Mouse (Mus musculus) forebrain, embryonic 15.5 days (tissue): Measurements from ENCODE around the gene Pou5f1. TPM values are rescaled to one million over a fixed set of nuclear protein-coding genes. Genes with fewer than 3 reads are reported as not detected.

ENCODE experiments used
- ATAC-seq: fragments of 200-750 bp; cut with Nextera tagmentation; replicated peaks from 2 replicates; pipeline ENCODE4 v1.8.0; 2017; ENCODE audit warnings: mild to moderate bottlenecking, moderate TSS enrichment, moderate library complexity
- H3K27ac ChIP-seq: fragments of 300-500 bp; sonication (generic); replicated peaks from 2 replicates; pipeline ENCODE4 v1.5.1; 2015; ENCODE audit warnings: mild to moderate bottlenecking, inconsistent platforms
- H3K27me3 ChIP-seq: fragments of 300-500 bp; sonication (generic); 2 replicates; pipeline ENCODE4 v1.6.1; 2015; ENCODE audit warnings: inconsistent platforms
- H3K36me3 ChIP-seq: fragments of 300-500 bp; sonication (generic); 2 replicates; pipeline ENCODE4 v1.6.1; 2015; ENCODE audit warnings: mild to moderate bottlenecking, inconsistent platforms
- H3K4me1 ChIP-seq: fragments of 300-500 bp; sonication (generic); 2 replicates; pipeline ENCODE4 v1.6.1; 2015; ENCODE audit warnings: inconsistent platforms
- H3K4me2 ChIP-seq: fragments of 300-500 bp; sonication (generic); replicated peaks from 2 replicates; pipeline ENCODE4 v1.6.1; 2015; ENCODE audit warnings: mild to moderate bottlenecking, inconsistent platforms
- H3K4me3 ChIP-seq: fragments of 300-500 bp; sonication (generic); 2 replicates; pipeline ENCODE4 v1.5.1; 2015; ENCODE audit warnings: mild to moderate bottlenecking, inconsistent platforms
- H3K9ac ChIP-seq: fragments of 300-500 bp; sonication (generic); replicated peaks from 2 replicates; pipeline ENCODE4 v1.6.1; 2015; ENCODE audit warnings: mild to moderate bottlenecking, inconsistent platforms
- H3K9me3 ChIP-seq: fragments of 300-500 bp; sonication (generic); 2 replicates; pipeline ENCODE4 v1.6.1; 2016; ENCODE audit warnings: inconsistent platforms
- whole genome bisulfite sequencing: fragments of 180-500 bp; shearing (Covaris S2); methylation state at CpG from one replicate; pipeline ENCODE4 v1.1.7; 2015; ENCODE audit warnings: mixed read lengths; 5-methylcytosine and 5-hydroxymethylcytosine counted together
- polyA plus RNA-seq: library from polyadenylated mRNA; unstranded; fragments of >200 nt; fragmentation: Nextera tagmentation; extraction: Ambion mirVana; gene quantifications from 2 replicates; pipeline ENCODE4 v1.2.1, GENCODE M21; 2015

Pou5f1 gene
- polyA plus RNA-seq, 1 experiment from 2014 or later: not detected

- Histone ChIP-seq H3K4me1 (peaks cover 30% of the 10 kb centered on the region), H3K4me2 (peak overlapping the region; percentile 72), H3K36me3 (no peaks in the 10 kb centered on the region), H3K27me3 (no peaks in the 10 kb centered on the region), H3K27ac (no peak overlapping the region), H3K4me3 (peak overlapping the region; percentile 59), H3K9me3 (no peaks in the 10 kb centered on the region), H3K9ac (peak overlapping the region; percentile 54)
- WGBS: 5% methylated on average over 25 of the region's 25 CpGs
- peak; percentile 42 for ATAC-seq
These were observed 10.3 kb downstream of the Pou5f1 start for GRCm38 (mm10) chr17:35515911-35516640.

DNA sequence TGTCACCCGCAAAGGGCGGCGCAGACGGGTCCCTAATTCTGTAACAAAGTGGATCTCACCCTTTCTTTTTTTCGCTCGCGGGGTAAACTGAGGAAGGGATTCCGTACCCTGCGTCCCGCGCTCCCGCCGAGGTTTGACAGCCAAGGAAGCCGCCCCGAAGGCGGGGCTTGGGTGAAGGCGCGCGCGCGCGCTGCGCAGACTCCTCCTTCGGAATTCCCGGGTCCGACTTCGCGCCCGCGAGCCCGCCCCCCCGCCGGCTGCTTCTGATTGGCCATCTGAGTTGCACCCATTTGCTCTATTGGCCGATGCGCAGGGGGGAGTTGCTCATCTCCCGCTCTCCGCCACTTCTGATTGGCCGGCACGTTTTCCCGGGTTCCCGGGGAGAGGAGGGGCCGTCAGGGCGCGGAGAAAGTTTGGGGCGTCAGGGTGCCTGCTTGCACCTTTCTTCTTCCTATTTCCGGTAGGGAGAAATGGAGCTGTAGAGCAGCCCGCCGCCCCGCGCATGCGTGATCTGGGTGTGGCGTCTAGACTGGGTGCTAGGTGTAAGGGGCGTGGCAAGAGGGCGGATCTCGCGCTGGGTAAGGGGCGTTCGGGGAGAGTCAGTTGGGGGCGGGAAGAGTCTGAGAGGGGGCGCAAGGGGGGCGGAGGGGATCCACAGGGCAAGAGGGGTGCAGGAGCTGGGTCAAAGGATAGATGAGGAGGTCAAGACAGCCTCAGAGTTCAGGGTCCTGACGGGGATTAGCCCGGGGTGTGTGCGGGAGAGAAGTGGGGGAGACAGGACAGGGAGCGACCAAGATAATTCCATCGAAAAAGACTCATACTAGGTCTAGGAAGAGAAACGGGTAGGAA, 11.1 kb downstream of the Pou5f1 start, which contains the start of the genes Tcf19 and Cchcr1:
Tcf19 (minus strand) TSS at position 173 of the 849 bp plus-strand sequence.
Cchcr1 (plus strand) TSS at position 449 of the 849 bp plus-strand sequence.
- no peaks in the 10 kb centered on the region for H3K36me3 ChIP-seq
- peak; percentile 95 for ATAC-seq
- WGBS: under 1% methylated on average over 67 of the region's 67 CpGs
- peaks cover 30% of the 10 kb centered on the region for H3K4me1 ChIP-seq
- peak within 1 kb of the TSS; percentile 59 for H3K4me3 ChIP-seq
- H3K27ac ChIP-seq: peak within 1 kb of the TSS; percentile 35; the same call in 1 of the 2 replicates
- H3K4me2 ChIP-seq: peak within 1 kb of the TSS; percentile 72
- no peaks in the 10 kb centered on the region for H3K9me3 ChIP-seq
- no peaks in the 10 kb centered on the region for H3K27me3 ChIP-seq
- peak within 1 kb of the TSS; percentile 54 for H3K9ac ChIP-seq

DNA sequence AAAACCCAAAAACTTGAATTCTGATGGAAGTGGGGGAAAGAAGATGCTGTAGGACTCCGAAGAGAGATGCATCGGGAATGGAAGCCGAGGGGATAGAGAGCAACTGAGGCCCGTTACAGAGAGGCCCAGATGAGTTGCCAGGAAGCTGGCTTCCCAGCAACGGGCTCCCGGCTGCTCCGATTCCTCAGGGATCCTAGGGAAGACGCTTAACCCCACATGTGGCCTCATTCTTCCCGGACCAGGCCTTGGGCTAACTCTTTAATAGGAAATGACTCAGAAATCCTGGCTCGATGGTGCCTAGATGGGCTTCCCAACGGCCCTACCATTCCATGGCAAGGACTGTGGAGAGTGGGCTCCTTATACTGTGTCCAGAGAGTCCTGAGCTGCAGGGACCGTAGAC, 11.7 kb downstream of the Pou5f1 start:
- Histone ChIP-seq H3K9me3 (no peaks in the 10 kb centered on the region), H3K36me3 (no peaks in the 10 kb centered on the region), H3K9ac (peak overlapping the region; percentile 49), H3K4me2 (peak overlapping the region; percentile 72), H3K27ac (0 out of 2 replicates have a peak overlapping the region, but pooled peaks have one; percentile 35), H3K27me3 (no peaks in the 10 kb centered on the region), H3K4me3 (peak overlapping the region; percentile 59), H3K4me1 (peaks cover 30% of the 10 kb centered on the region)
- WGBS: 9% methylated on average over 12 of the region's 12 CpGs
- no peak for ATAC-seq

- no peak overlapping the region for H3K4me3 ChIP-seq
- WGBS: 89% methylated on average over 9 of the region's 9 CpGs
- H3K27me3 ChIP-seq: no peaks in the 10 kb centered on the region
- no peaks in the 10 kb centered on the region for H3K4me1 ChIP-seq
- ATAC-seq: no peak
- no peaks in the 10 kb centered on the region for H3K36me3 ChIP-seq
- H3K4me2 ChIP-seq: no peak overlapping the region
- H3K9me3 ChIP-seq: no peaks in the 10 kb centered on the region
- H3K9ac ChIP-seq: no peak overlapping the region
- H3K27ac ChIP-seq: no peak overlapping the region
These were observed 18.5 kb downstream of the Pou5f1 start for GRCm38 (mm10) chr17:35524354-35524753.

DNA sequence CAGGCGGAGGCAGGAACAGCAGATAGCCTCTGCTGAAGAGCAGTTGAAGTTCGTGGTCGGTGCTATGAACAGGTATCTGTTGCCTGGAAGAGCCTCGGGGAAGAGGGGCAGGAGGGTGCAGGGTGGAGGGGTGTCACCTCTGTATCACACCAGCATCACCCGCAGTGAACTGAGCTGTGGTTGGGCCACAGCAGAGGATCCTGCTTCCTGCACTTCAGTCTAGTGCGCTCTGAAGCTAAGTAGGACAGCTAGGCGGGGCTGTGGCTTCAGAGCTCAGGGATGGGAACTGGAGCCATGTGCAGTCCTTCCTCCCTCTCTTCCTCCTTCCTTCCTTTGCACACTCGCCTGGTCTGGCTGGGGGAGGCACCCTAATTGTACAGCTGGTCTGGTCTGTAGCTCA, 20.8 kb downstream of the Pou5f1 start:
- no peak for ATAC-seq
- Histone ChIP-seq H3K4me3 (no peak overlapping the region), H3K27me3 (no peaks in the 10 kb centered on the region), H3K9me3 (no peaks in the 10 kb centered on the region), H3K27ac (no peak overlapping the region), H3K4me1 (no peaks in the 10 kb centered on the region), H3K4me2 (no peak overlapping the region), H3K36me3 (no peaks in the 10 kb centered on the region), H3K9ac (no peak overlapping the region)
- WGBS: 80% methylated on average over 8 of the region's 8 CpGs

DNA sequence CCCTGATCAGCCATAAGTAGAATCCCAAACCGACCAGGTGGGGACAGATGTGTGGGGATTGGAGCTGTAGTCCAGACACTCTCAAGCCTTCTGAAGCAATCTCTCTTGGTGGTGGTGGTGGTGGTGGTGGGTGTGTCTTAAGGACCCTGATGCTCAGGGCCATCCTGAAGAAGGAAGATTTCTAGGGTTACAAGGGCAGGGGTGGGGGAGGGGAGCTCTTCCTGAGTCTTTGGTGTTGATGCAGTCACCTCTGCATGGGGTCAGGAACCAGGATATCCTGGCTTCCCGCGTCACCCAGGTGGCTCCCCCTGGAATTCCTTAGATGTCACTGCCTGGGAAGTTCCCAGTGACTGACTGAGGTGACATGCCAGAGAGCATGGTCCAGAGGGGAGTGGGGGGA, 26.5 kb downstream of the Pou5f1 start:
- no peak overlapping the region for H3K4me2 ChIP-seq
- no peak overlapping the region for H3K4me3 ChIP-seq
- no peaks in the 10 kb centered on the region for H3K36me3 ChIP-seq
- no peak for ATAC-seq
- H3K27me3 ChIP-seq: no peaks in the 10 kb centered on the region
- H3K9me3 ChIP-seq: no peaks in the 10 kb centered on the region
- 25% methylated on average over 3 of the region's 3 CpGs for WGBS
- H3K9ac ChIP-seq: no peak overlapping the region
- no peaks in the 10 kb centered on the region for H3K4me1 ChIP-seq
- H3K27ac ChIP-seq: no peak overlapping the region

DNA sequence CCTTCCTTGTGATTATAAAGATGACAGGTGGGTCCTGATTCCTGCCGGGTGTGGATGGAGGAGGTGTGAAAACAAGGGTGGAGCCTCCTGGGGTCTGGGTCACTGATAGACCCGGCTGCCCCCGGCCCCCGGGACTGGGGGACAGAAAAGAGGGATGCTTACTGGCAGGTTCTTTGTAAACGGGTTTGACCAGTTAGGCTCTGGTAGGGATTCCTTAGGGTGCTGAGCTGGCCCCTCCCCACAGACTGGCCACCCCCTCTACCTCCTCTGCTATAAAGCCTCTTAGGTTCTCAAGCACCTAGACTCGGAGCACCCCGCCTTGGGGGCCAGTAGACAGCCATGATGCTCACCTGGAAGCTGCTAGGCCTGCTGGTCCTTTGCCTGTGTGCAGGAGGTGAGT, 27.1 kb downstream of the Pou5f1 start, which contains the start of gene Psors1c2:
Psors1c2 (plus strand) TSS at position 301 of the 400 bp plus-strand sequence.
- ATAC-seq: no peak
- 60% methylated on average over 4 of the region's 7 CpGs for WGBS
- H3K36me3 ChIP-seq: no peaks in the 10 kb centered on the region
- no peaks in the 10 kb centered on the region for H3K27me3 ChIP-seq
- H3K4me2 ChIP-seq: no peak within 1 kb of the TSS
- no peak within 1 kb of the TSS for H3K4me3 ChIP-seq
- H3K27ac ChIP-seq: no peak within 1 kb of the TSS
- no peak within 1 kb of the TSS for H3K9ac ChIP-seq
- H3K4me1 ChIP-seq: no peaks in the 10 kb centered on the region
- H3K9me3 ChIP-seq: no peaks in the 10 kb centered on the region

DNA sequence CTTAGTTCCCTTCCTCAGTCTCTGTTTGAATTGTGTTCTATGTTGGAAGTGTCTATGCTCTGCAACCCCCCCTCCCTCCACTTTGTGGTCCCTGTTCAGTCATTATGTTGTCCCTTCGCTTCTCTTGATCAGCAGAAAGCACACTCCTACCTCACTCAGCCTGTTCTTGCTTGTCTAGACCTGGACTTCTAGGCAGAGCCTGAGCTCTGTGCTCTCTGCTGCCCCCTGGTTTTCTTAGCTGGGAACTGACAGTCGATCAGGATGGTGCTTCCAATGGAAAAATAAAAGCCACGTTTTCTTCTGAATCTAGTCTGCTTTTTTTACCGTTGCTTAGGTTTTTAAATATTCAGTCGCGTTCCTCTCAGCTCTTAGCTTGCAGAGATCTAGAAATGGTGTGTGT, 28.5 kb downstream of the Pou5f1 start:
- Histone ChIP-seq H3K4me3 (no peak overlapping the region), H3K27me3 (no peaks in the 10 kb centered on the region), H3K27ac (no peak overlapping the region), H3K4me2 (no peak overlapping the region), H3K4me1 (no peaks in the 10 kb centered on the region), H3K9me3 (no peaks in the 10 kb centered on the region), H3K36me3 (no peaks in the 10 kb centered on the region), H3K9ac (no peak overlapping the region)
- ATAC-seq: peak; percentile 58; the same call in 1 of the 2 replicates
- WGBS: 11% methylated on average over 6 of the region's 6 CpGs

GRCm38 (mm10) chr17:35537421-35537820, 31.6 kb downstream of the Pou5f1 start:
- ATAC-seq: no peak
- Histone ChIP-seq H3K9me3 (no peaks in the 10 kb centered on the region), H3K4me3 (no peak overlapping the region), H3K27me3 (no peaks in the 10 kb centered on the region), H3K27ac (no peak overlapping the region), H3K4me1 (no peaks in the 10 kb centered on the region), H3K4me2 (no peak overlapping the region), H3K9ac (no peak overlapping the region), H3K36me3 (no peaks in the 10 kb centered on the region)
- 91% methylated on average over 4 of the region's 4 CpGs for WGBS

DNA sequence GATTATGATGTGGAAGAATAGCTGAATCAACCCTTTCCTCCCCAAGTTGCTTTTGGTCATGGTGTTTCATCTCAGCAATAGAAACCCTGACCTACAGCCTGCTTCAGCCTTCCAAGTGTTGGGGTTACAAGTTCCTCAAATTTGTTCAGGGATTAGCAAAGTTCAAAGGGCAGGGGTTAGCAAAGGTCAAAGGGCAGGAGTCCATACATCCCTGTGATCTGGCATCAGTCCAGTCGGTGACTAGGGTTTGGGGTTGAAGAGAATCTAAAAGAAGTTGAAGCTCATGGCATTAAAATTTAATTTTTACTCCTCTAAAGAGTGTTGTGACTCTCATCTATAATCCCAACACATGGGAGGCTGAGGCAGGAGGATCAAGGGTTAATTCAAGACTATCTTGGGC, 32.7 kb downstream of the Pou5f1 start:
- WGBS: 86% methylated on average over 1 of the region's 1 CpGs
- no peaks in the 10 kb centered on the region for H3K36me3 ChIP-seq
- H3K27ac ChIP-seq: no peak overlapping the region
- H3K9me3 ChIP-seq: no peaks in the 10 kb centered on the region
- no peak overlapping the region for H3K4me3 ChIP-seq
- H3K4me1 ChIP-seq: 0 out of 2 replicates have a peak, but pooled peaks cover 3% of the 10 kb centered on the region
- no peak for ATAC-seq
- no peak overlapping the region for H3K9ac ChIP-seq
- H3K4me2 ChIP-seq: no peak overlapping the region
- no peaks in the 10 kb centered on the region for H3K27me3 ChIP-seq

- WGBS: 60% methylated on average over 10 of the region's 10 CpGs
- 0 out of 2 replicates have a peak, but pooled peaks cover 3% of the 10 kb centered on the region for H3K4me1 ChIP-seq
- H3K36me3 ChIP-seq: no peaks in the 10 kb centered on the region
- H3K4me3 ChIP-seq: no peak overlapping the region
- no peaks in the 10 kb centered on the region for H3K9me3 ChIP-seq
- H3K27me3 ChIP-seq: no peaks in the 10 kb centered on the region
- no peak for ATAC-seq
- no peak overlapping the region for H3K4me2 ChIP-seq
- H3K9ac ChIP-seq: no peak overlapping the region
- no peak overlapping the region for H3K27ac ChIP-seq
These were observed 33.7 kb downstream of the Pou5f1 start for GRCm38 (mm10) chr17:35539540-35539939.
